ENCODE assay signal across 19 mouse cellular contexts in genomic region chr7:51759536-51760153, GRCm38 (mm10).
"Had no signal": no experiment of that assay in that cellular context is flagged by ENCODE, and none has a peak within 500 bp of the region (broad histone marks: within the 10 kb centered on the region; RNA-seq: fewer than 3 reads in every experiment).

No protein-coding gene starts in this region.

- ATAC-seq: liver, postnatal 0 days had no signal

- DNase-seq: kidney, adult 11 months; kidney, adult 8-10 months; kidney, postnatal 10 days; kidney, postnatal 36 days; layer of hippocampus, postnatal 36 days; liver, postnatal 0 days; lung, embryonic 14.5 days; lung, postnatal 10 days; lung, postnatal 36 days; midbrain, embryonic 14.5 days; right cerebral cortex, postnatal 14 days; right cerebral cortex, postnatal 4 days; thymus, adult 18-20 months; thymus, postnatal 36 days had no signal

- H3K4me2 ChIP-seq: kidney, embryonic 15.5 days; liver, embryonic 11.5 days; lung, embryonic 14.5 days; midbrain, embryonic 11.5 days had no signal

- H3K27ac ChIP-seq: kidney, embryonic 15.5 days; liver, embryonic 14.5 days; stomach, postnatal 0 days had no signal

- H3K9ac ChIP-seq: kidney, embryonic 15.5 days; liver, embryonic 14.5 days; liver, postnatal 0 days; lung, embryonic 14.5 days had no signal

- H3K9me3 ChIP-seq: kidney, embryonic 15.5 days had no signal

- H3K4me1 ChIP-seq: kidney, embryonic 15.5 days had no signal

- H3K36me3 ChIP-seq: kidney, embryonic 15.5 days had no signal

- H3K4me3 ChIP-seq: kidney, embryonic 15.5 days had no signal
